Mouse (Mus musculus) erythroblast, embryonic 14.5 days (primary cell): ENCODE data around the gene Dld.

ENCODE experiments used
- GATA1 ChIP-seq: IDR thresholded peaks from 2 replicates; pipeline ENCODE4 v1.6.1; 2012; ENCODE audit warnings: low read length, inconsistent platforms, mixed read lengths
- TAL1 ChIP-seq: IDR thresholded peaks from 3 replicates; pipeline ENCODE4 v1.6.1; 2012; ENCODE audit warnings: low read length, inconsistent platforms, mixed read lengths

GRCm38 (mm10) chr12:31307011-31307410 lies 44.2 kb downstream of the Dld start:
- TF ChIP-seq GATA1 = no peak
- no peak for TF ChIP-seq TAL1
